Mouse (Mus musculus): ENCODE measurements at regions not wholly inside any gene's neighbourhood (a gene's known extent, or its start where the extent isn't known, plus 50 kb on each side); places are given as distances from the start of the nearest gene placed in this dataset.

DNA sequence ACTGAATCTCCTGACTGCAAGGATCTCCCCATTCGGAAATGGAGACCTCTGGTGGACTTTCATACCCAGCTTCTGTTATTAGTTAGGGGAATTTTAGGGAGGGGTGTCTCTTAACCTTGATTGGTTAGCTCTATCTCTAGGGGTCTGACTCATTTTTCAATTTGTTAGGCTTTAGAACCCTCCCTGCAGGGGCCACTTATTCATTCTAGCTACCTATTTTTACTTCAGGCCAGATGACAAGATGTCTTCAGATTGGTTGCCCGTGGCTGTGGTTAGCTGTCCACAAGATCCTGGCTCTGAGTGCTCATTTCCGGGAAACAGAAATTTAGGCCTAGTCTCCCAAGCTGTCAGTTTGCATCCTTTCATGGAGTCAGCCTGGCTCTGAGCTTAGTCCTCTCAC lies 314.3 kb downstream of the Mat2b start:
- intact Hi-C loops (cut with DNase I; ENCODE audit: low total_unique reads): no loop called here
- DNase-seq: no peak

DNA sequence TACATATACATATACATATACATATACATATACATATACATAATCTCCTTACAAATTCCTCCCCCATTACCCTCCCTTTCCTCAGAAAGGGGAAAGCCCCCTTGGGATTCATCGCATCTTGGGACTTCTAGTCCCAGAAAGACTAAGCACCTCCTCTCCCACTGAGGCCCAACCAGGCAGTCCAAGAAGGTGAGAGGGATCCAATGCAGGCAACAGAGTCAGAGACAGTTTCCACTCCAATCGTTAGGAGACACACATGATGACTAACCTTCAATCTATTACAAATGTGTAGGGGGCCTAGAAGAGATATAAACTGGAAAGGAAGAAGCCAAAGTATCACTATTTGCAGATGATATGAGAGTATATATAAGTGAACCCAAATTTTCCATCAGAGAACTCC lies 323.3 kb downstream of the Mat2b start:
- intact Hi-C loops (cut with DNase I; ENCODE audit: low total_unique reads): no loop called here
- no peak for DNase-seq

DNA sequence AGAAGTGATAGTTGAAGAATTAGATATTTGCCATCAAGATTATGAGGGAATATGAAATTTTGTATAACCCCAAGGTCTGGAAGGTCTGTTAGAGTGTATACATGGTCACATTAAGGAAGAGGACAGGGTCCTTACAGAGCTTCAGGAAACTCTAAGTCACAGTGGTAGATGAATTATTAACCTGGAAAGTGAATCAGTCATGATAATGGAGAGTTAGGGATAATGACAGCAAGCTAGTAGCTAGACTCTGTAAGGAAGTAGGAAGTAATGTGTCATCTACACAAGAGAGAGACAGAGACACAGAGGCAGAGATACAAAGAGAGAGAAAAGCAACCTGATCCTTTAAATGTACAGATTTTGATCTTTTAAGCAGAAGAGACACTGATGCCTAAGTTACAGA lies 328.4 kb downstream of the Mat2b start:
- intact Hi-C loops (cut with DNase I; ENCODE audit: low total_unique reads): no loop called here
- DNase-seq: no peak

DNA sequence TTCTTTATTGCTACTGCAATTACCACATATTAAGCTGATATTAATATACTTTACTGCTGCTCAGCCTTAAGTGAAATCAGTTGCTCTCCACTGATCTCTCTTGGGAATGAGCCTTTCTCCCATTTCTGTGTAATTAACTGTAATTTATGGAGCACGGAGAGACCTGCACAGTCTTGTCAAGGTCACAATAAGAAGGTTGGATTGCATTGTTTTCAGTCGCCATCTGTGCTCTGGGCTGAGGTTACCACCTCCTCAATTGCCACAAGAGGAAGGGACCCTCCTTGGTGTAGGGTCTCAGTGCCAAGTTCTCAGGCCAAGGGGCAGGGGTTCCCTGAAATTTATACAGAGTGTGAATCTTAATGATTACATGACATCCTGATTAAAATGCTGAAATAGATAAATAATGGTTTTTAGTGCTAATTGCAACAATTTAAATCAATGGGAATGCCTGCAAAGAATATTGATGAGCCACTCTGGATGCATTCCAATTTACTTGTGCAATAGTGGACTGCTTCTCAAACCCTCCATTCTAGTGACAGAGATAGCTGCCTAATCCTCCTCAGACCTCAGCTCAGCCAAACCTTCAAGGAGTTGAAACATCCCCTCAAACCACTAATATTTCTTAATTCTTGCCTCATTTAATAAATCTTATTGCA lies 332.3 kb downstream of the Mat2b start:
- intact Hi-C loops (cut with DNase I; ENCODE audit: low total_unique reads): no loop called here
- DNase-seq: no peak

All from gastrocnemius, postnatal 14 days (tissue).